Mouse (Mus musculus) MEL-GATA-1-ER (cell line): ENCODE measurements at regions not wholly inside any gene's neighbourhood (a gene's known extent, or its start where the extent isn't known, plus 50 kb on each side); places are given as distances from the start of the nearest gene placed in this dataset.
"Not testable (repeated sequence)": the region's sequence is repeated elsewhere in the genome, so short reads cannot be mapped to it uniquely, and the experiment has no call there.

ENCODE experiments used
- DNase-seq: peaks from one replicate; pipeline ENCODE4 v3.0.0-alpha.2; 2012; ENCODE audit warnings: low read depth; ENCODE audit errors: extremely low read depth

DNA sequence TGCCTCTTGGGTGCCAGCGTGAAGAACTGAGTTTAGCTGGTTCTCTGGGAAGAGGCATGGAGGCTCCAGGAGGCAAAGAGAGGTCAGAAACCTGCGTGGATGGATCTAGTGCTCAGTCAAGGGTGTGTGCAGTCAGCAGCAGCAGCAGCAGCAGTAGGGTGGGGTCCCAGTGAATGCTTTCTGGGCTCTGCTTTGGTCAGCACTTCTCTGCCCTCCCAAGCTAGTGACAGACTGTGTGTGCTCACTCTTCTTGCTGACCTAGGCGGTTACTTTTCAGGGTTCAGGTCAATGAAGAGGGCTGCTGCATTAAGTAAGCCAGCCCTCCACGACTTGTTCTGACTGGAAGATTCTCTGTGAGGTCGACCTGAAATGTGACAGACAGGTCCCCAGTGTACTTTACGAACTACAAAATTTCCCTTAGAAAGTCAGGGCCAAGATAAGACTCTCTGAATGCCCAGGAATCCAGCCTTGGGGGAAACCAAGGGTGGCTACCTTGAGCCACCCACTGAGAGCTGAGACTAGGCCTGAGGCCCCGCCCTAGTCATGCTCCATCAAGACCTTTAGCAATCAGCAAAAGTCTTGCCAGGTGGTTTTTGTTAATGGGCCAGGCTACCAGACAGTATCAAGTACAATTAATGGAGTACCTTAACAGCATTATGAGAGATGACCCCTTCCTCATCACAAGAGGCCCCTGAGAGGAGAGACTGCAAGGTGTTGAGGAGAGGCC lies 114.9 kb upstream of the Lemd2 start:
- DNase-seq = no peak

DNA sequence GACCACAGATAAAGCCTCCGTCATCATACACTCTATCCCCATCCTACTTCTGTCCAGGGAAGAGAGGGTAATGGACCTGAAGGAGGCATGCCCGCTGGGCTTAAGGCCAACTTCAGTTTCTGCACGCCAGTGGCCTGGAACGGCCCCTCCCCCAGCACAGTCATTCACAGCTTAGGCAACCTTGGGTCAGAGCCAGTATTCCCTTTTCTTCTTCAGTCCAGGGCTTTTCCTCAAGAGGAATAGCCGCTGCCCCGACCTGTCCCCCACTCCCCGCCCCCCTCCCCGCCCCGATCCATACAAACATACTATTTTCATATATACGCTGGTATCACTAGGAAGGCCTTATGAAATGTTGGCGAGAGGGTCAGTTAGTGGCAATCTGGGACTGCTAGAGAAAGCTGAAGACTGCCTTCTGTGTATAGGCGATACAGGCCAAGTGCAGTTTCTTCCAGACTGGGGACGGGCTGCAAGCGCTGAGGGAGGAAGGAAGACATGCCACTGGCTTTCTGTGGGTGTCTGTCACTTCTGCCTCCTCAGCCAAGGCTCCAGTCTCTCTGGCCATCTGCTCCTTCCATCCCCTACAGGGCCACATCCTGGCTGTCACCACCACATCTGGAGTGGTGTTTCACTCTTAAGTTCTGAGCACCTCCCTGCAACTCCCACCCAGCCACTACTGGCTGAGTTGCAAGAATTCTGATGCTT lies 113.5 kb upstream of the Lemd2 start:
- no peak for DNase-seq

DNA sequence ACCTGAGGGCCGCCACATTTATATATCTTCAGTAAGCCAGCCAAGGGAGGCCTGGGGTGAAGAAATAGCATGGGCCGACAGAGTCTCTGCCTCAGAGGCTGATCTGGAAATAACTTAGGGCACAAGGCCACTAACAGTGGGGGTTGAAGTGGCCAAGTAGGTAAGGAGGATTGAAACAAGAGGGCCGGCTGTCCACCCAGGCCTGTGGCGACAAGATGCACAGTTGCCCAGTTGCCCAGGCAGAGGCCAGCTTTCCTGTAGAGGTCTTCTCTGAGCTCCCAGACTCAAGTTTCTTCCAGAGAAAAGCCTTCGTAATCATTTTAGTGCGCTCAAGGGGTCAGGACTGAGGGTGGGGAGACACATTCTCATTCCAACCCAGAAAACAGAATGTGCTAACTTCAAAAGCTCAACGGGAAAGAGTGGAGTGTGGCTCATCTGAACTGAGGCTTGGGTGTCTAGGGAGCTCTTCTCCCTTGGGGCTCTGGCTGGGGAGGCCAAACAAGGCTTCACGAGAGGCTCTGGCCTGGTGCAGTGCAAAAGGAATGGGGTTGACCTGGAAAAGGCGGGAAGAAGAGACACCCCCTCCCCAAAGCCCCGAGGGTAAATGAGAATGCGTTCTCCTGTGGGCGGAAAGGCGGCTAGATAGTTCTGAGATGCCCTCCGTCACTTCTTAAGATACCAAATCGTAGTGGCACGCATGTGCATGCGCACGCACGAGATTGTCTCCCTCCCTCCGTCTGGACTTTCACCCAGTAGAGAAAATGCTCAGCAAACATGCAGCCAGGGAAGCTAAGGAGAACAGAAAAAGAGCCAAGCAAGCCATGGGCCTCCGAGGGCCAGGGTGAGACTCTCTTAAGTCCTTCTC lies 112.7 kb upstream of the Lemd2 start:
- no peak for DNase-seq

DNA sequence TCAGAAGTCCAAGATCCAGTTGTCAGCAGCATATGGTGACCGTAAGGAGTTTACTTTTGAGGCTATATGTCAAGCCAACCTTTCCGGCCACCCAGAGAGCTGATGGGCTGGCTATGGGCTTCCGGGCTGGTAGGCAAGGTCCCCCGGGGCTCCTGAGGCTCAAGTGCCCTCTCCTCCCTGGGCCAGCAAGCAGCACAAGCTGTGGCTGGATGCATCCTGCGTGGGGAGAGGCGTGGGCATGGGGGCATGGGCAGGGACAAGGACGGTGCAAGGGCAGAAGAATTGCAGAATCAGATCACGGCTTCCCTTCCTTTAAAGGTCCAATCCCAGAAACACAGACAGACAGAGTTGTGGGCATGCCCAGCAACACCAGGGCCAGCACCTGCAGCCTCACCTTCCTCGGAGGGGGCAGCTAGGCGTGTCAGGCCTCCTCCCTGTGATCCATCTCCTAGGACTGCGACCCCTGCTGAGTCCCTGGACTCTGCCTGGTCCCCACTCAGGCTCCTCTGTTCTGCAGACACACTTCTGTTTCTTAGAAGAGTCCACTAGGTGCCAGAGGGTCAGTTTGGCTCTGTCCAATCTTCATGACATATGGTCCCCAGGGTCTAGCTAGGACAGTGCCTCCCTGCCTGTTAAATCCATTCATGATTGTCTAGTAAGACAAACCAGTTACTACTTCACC lies 111.8 kb upstream of the Lemd2 start:
- DNase-seq = no peak

DNA sequence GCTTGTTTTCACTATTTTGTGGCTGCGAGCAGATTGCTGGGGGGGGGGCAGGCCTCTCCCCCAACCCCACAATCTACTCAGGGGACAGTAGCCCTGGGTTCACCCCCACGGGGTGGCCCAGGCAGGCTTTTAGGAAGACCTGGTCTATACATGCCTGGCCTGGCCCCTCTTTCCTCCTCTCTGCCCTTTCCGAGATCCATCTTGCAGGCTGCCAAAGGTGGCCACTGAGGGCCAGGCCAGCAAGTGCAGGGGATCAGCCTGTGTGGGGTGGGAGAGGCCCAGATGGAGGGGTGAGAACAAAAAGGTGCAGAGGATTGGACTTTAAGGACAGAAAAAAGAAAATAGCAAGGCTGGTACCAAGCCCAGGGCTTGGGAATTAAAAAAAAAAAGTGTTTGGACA lies 111.2 kb upstream of the Lemd2 start:
- DNase-seq = no peak

DNA sequence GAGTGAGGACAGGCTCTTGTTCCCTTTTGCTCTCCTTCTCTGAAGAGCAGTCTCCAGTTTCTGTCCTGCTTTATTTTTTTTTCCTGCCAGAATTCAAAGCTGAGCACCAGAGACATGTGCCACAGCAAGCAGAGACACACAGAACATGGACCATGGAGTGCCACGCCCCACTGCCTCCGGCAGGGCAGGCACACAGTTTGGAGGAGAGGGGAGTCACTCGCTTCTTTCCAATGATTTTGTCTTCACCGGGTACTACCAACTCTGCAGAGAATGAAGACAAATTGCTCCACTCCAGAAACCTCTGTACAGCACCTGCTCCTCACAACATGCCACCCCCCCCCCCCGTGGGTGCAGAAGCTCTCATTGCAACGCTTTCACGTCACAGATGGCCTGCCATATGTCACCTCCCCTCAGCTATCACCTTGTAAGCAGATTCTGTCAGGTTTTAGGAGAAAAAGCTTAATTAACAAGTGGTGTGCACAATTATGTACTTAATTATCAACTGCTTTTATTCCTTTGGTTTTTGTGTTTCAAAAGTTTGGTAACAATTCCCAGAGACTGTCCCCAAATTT lies 110.6 kb upstream of the Lemd2 start:
- no peak for DNase-seq

DNA sequence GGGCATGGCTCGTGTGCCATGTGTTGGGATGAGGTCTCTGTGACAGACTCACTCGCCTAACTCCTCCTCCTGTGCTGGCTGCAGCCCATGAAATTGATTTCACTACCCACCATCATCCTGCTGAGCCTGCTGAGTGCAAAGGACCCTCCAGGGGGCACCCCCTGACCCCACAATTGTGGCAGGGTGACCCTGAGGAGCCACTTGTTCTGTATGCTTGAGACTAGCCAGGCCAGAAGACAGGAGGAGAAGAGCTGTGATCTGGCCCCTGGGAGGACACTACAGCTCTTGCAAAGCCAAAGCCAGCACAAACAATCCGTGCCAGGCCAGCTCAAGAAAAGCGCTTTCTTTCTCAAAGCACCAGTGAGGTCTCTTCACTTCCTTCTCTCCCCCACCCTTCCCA lies 104.7 kb upstream of the Lemd2 start:
- DNase-seq = no peak

DNA sequence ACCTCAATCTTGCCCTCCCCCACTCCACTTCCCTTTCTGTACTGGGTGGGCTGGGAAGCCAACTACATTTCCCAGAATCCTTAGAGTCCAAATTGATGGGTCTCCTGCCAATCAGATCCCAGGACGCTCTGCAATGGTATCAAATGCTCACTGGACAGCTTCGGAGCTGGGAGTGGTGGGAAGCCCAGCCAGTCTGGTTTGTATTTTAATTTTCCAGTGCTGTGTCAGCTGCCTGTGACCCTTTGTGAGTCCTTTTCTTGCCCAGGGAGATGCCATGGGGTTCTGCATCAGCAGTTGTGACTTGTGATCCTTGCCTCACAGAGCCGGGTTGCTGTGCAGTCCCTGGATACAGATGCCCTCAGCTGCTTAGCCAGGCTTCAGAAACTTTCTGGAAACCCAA lies 100.6 kb upstream of the Lemd2 start:
- DNase-seq = no peak

DNA sequence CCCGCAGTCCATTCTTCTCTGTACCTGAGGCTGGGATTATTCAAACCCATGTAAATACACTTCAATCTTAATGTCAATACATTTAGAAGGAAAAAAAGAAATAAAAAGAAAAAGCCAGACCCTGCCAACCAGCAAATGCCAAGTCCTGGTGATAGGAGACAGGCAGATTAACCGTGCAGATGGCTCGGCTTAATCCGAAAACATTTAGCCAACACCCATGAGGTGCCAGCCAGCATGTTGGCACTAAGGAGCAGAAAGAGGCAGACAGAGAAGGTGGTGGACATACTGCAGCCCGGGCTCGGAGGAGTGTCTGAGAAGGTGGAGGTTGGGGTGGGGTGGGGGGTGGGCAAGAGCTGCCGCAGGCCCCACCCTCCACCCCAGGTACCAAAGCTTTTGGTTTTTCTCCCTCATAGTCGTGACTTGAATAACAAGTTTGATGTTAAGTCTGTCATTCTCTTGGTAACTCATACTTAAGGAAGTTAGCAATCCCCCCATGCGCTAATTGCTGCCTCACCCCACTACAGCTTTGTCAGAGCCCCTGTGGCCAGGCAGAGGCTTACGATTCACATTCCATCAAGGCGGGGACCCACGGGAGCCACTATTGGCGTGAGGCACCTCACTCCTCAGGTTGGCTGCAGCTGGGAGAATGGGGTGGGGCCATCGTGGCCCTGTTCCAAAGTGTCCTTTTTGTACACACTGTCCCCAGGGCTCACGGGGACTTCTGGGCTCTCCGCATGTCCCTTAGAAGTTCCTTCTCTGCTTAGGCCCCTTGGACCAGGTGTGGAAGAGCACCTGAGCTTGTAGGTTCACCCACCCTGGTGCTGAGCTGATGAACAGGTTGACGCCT lies 99.6 kb upstream of the Lemd2 start:
- no peak for DNase-seq

DNA sequence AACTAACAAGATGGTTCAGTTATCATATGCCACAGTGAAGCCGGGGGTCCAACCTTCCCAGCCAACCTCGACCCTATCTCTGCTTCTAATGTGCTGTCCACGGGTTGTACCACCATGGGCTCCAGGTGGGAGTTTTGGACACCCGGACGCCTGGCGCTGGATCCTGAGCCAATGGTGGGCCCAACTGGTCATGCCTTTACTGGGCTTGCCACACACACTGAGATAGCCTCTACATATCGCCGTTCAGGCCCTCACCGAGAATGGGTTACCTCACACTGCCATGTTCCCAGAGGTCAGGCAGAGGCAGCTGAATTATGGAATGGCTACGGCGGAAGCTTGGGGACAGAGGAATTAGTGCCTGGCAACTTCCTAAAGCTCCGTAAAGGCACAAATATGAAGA lies 98.8 kb upstream of the Lemd2 start:
- no peak for DNase-seq

DNA sequence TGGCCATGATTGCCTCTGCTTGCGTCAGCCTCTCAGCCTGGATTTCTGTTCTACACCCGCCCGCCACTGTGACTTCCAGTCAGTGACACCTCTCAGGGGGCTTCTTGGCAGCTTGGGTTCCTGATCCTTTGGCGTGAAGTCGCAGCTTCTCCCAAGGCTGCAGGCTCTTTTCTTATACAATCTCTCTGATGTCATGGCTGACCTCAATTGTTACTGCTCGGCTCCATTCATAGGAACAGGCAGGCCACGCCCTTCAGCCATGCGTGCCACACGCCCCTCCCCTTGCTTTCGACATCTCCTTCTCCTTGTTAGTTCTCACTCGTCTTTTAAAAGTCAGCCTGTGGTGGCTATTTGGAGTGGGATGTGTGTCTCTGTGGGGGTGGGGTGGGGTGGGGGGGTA lies 97.1 kb upstream of the Lemd2 start:
- DNase-seq = no peak

DNA sequence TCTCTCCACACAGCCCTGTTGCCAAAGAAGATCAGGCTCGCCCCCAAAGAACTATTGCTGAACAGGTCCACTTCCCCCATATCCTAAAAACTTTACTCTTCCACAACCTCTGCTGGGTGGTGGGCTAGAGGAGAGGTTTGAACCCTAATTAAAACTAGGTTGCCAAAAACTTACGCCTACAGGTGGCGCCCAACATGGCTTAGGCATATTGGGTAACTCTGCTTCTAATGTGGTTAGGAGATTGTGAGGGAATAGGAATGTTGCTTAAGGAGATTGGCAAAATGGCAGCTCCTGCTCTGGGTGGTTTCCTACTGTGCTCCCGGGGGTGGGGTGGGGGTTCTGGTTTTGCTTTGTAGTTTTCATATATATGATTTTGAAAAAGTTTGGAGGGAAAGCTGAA lies 95.0 kb upstream of the Lemd2 start:
- DNase-seq = no peak

DNA sequence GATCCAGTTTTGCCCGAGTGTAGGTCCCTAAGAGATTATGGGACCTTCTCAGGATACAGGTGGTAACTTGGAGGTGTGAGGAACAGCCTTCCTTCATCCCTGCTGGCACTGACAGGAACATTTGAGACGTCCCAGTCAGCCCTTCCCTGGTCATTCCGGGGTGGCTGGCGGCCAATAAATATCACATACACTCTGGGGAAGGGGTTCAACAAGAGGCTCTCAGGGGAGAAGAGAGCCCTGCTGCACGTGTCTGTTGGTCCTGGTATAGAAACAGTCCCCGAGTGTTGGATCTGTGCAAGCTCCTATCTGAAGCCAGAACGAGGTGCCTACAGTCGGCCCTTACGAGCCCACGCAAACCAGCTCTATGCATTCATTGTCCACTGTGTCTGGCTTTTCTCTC lies 94.1 kb upstream of the Lemd2 start:
- no peak for DNase-seq

DNA sequence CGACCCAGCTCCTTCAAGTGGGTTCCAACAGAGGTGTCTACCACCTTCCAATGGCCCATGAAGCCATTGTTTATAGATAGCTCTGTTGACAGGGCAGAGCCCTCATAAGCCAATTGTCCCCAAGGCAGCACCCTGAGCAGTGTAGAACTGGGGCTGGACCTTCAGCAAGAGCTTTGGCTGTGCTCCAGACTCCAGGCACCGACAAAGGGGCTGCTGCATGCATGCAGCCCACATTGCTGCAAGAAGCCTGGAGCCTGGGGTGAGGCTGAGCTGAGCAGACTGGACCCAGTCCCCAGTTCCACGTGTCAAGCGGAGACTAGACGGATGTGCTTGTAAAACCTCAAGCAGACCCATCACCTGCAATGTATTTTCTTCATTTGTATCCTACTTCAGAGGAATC lies 91.9 kb upstream of the Lemd2 start:
- no peak for DNase-seq

DNA sequence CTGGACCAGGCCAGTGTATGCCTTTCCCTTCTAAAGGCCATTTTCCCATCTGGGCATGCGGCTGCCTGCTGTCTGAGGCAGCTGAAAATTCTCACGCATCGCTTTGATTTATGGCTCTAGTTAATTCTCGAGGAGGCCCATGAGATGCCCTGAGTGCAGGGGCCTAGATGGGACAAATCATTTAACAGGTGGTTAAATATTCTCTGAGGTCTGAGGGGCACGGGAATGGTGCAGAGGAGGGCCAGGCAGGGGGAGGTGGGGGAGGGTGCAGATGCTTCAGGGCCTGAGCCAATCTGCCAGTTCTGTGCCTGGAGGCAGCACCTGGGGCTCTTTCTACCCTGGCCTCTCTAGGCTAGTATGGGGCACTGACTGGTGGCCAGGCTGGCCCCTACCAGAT lies 89.9 kb upstream of the Lemd2 start:
- DNase-seq = no peak

DNA sequence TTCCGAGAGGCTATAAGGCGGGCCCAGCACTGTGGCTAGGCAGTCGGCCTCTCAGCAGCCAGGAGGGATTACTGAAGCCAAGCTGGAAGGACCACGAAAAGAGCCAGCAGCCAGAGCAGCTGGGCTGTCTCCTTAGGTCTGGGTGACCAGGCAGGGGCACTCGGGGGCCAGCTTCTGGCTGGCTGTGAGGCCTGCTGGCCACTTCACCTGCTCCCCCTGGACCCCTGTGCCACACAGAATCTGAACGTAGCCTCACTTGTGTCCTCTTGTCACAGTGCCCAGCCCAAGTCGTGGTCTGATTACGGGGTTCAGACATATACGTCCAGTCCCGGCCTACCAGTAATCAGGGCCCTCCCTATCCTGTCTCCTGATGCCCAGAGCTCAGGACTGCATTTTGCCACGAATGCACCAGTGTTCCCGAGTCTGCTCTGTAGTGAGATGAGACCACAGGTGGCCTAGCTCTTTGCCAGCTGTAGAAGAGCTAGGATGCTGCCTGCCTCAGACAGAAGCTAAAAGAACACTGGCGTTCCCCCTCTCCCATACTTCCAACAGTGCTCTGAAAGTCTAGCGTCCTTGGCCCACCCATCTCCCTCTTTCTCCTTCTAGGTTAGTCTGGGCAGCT lies 89.4 kb upstream of the Lemd2 start:
- no peak for DNase-seq

DNA sequence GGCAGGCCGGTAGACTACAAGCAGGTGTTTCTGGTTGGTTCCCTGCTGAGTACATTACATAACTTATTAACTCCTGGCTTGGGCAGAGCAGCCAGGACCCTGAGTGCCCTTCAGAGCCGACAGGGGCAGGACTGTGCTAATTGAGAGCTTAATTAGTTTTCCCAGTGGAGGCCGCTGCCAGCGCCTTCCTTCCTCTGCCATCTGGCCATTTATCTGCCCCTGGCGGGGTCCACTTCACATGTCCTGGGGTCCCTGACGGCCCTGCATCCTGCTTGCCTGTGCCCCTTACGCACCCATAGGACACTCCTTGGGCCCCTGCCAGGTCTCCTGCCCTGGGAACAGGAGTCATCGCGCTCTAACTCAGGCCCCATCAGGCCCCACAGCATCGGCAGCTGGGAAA lies 87.4 kb upstream of the Lemd2 start:
- DNase-seq = no peak

DNA sequence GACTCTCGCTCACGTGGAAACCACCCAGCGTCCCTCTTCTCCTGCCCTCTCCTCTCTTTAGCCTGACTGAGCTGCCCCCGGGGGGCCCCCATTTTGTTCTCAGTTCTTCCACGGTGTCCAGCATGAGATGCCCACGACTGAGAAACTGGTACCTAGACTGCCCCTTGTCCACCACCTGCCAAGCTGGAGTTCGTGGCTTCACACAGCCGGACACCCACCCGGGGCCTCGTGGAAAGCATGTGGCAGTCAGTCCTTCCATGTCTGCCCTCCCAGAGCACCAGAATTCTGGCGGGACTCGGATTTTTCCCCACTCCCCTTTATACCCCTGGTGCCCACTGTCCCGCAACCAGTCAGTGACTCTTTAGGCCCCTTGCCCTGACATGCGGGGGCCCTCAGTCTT lies 86.9 kb upstream of the Lemd2 start:
- DNase-seq = no peak

DNA sequence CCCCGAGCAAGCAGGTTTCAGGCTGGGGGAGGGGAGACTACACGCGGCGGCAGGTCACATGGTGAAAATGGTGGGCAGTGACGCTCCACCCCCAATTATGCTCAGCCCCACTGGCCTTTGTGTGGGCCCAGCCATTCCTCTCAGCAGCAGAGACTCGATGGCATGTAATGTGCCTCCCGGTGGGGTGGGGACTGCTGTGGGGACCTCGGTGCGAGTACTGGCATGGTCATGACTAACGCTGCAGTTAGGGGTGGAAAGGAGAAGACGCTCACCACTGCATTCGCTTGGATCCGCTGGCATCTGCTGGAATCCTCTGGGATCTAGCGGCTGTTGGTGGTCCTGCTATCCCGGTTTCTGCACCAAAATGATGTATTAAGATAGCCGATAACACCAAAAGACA lies 86.0 kb upstream of the Lemd2 start:
- DNase-seq = no peak

DNA sequence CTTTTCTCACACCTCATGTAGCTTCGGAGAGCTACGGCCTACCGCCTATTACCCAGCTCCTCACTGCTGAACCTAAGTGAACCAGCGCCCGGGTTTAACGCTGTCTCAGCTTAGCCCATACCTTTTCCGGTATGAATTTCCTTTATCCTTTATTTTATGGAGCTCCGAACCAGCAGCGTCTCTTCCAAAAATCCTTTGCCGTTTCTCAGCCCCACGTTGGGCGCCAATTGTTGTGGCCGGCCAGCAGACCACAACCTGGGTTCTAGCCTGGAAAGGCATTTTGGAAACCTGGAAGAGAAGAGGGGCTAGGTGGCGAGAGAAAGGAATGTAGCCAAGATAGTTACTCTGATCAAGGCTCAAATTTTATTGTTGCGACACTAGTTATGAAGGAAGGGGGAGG lies 85.5 kb upstream of the Lemd2 start:
- not testable (repeated sequence) for DNase-seq
